Mouse (Mus musculus) thymus, postnatal 4 days (tissue): ENCODE measurements around the gene Fam171a2.
"Not testable (repeated sequence)": the region's sequence is repeated elsewhere in the genome, so short reads cannot be mapped to it uniquely, and the experiment has no call there.

Source experiments
- DNase-seq: peaks from one replicate; pipeline ENCODE4 v3.0.0; 2021

Gene Fam171a2

GRCm38 (mm10) chr11:102434406-102434805 lies 13.1 kb downstream of the Fam171a2 start:
- peak; percentile 89 for DNase-seq

DNA sequence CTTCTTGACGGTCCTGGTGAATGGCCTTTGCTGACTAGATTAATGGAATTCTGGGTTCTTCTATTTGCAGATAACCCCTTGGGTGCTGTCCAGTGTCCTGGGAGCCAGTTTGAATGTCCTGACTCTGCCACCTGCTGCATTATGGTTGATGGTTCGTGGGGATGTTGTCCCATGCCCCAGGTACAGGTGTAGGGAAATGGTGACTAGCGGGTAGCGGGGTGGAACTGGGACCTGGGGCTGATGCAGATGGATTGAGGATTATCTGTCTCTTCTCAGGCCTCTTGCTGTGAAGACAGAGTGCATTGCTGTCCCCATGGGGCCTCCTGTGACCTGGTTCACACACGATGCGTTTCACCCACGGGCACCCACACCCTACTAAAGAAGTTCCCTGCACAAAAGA lies 13.6 kb downstream of the Fam171a2 start:
- DNase-seq: no peak

DNA sequence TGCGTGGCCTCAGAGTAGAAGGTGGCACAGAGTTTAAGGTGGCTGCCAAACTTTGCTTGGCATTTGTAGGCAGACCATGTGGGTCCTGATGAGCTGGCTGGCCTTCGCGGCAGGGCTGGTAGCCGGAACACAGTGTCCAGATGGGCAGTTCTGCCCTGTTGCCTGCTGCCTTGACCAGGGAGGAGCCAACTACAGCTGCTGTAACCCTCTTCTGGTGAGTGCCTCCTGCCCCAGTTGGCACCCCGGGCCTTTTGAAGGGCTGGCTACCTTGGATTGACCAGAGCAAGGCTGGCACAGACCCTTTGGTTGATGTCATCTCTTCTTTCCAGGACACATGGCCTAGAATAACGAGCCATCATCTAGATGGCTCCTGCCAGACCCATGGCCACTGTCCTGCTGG lies 14.6 kb downstream of the Fam171a2 start:
- no peak for DNase-seq

DNA sequence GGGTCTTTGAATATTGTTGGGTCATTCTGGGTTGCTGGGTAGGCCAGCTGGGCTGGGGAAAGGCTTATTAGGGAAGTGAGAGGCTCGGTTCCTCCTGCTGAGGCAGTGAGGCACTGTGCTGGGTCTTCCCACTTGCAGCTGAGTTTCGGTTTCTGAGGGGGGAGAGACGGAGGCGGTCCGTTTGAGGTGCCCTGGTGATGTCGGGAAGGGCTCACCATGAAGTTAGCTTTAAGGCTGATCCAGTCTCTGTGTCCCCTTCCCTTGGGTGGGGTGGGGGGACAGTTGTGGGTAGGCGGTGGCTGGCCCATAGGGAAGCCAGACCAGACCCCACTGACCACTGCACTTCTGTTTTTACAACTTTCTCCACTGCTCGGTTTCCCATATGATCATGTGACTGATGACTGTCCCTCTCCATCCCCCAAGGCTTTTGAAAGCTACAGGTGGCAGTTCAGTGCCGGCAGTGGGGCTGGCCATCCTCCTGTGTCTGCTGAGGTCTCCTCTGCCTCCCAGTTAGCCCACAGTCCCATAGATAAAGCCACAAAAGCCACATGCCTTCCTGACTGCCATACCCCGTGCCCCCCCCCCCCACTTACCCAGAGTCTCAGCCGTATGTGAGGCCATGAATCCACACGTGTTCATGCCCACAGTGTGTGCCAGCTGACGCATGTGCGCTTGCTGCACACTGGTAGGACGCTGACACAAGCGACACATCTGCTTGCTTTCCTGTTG lies 15.2 kb downstream of the Fam171a2 start:
- DNase-seq: peak; percentile 24

DNA sequence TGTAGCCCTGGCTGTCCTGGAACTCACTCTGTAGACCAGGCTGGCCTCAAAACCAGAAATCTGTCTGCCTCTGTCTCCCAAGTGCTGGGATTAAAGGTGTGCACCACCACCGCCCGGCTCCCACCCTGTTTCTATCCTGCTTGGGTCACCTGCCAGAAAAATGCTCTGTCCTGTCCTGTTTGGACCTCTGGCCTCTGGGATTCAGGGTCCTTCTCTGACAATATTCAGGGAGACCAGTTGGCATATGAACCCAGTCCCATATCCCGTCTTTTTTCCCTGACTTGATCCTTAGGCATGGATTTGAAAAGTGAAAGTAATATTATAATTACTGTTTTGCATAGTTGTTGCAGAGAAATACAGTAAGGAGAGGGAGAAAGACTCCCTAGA lies 15.8 kb downstream of the Fam171a2 start:
- DNase-seq: no peak

GRCm38 (mm10) chr11:102431018-102431645 lies 16.4 kb downstream of the Fam171a2 start:
- peak; percentile 88 for DNase-seq

- DNase-seq: peak; percentile 66
These were observed 17.1 kb downstream of the Fam171a2 start, which contains the start of gene Grn for GRCm38 (mm10) chr11:102430121-102431017. Grn (plus strand) TSS chr11:102430315.

DNA sequence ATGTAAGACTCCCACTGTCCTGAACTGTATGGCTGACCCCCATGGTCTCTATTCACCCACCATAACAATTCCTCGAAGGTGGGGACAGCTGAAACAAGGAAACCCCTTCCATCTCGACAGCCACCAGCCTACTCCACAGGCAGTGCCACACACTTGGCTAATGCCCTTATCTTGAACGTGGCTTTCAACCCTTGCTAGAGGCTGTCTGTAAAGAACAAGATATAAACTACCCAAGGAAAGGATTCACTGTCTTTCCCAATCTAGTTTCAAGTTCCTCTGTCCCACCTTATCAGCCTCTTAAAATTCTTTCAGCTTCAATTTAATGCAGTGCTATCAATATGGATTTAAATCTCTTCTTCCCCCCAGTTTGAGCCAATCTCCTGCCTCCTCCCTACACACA lies 17.9 kb downstream of the Fam171a2 start:
- no peak for DNase-seq

DNA sequence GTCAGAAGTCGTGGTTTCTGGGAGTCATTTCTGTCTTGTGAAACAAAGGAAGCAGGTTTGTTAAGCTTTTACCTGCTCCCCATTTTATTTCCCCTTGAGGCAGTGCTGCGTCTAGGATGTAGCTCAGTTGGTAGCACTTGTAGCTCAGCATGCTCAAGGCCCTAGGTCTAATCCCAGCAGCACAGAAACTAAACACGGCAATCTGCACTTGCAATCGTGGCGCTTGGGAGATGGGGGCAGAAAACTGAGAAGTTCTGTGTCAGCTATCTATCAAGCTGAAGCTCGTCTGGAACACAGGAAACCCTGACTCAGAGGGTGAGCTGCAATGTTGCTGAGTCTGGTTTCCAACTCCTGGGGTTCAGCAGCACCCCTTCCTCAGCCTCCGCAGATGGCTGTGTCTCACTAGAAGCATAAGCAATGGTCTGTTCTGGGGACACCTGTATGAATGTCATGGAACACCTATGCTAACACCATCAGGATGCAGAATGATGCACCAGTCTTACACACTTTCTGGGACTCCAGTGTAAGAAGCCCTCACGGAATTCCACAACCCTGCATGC lies 18.4 kb downstream of the Fam171a2 start:
- no peak for DNase-seq

DNA sequence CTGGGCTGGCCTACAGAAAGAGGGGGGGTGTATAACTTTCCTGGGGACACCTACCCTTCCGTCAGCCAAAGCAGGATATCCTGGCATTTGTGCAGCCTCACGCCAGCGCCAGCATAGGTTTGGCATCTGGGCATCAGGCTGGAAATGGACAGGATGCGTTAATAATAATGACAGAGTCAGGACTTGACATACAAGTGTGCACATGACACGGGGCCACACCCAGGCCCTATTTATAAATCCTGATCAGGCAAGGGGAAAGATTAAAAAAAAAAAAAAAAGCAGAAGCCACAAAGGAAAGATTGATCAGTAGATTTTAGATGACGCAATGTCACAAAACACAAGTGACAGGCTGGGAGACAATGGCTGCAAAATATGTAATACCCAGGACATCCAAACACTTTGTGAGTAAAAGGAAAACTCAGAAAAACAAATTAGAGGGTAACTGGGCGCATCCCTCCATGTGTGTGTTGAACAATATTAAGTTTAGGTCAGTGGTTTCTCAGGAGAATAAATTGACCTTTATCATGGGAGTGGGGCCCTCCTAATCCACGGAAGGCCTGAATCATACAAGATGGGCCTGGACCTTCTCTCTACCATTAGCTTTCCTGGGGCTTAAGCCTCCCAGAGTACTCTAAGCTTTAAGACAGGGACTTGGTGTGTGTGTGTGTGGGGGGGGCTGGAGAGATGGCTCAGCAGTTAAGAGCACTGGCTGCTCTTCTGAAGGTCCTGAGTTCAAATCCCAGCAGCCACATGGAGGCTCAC lies 21.7 kb downstream of the Fam171a2 start:
- DNase-seq: no peak

DNA sequence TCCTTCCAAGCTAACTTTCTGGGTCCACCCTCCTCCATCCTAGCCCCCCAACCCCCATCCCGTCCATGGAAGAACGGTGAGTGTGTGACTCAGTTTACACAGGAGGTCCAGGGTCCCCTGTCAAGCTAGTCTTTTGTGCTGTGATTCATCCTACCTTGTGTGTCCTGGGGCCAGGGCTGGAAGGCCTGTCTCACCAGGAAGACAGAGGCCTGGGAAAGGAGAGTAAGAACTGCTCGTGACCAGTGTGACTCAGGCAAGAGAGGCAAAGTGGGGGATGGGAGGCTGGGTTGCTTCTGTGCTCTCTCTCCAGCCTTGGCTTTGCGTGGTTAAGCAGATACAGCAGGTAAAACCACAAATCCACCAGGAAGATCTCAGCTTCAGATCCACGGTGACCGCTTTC lies 22.8 kb downstream of the Fam171a2 start:
- DNase-seq: no peak

GRCm38 (mm10) chr11:102421559-102421958 lies 25.9 kb downstream of the Fam171a2 start:
- no peak for DNase-seq

- no peak for DNase-seq
These were observed 28.6 kb downstream of the Fam171a2 start for GRCm38 (mm10) chr11:102418887-102419286.

DNA sequence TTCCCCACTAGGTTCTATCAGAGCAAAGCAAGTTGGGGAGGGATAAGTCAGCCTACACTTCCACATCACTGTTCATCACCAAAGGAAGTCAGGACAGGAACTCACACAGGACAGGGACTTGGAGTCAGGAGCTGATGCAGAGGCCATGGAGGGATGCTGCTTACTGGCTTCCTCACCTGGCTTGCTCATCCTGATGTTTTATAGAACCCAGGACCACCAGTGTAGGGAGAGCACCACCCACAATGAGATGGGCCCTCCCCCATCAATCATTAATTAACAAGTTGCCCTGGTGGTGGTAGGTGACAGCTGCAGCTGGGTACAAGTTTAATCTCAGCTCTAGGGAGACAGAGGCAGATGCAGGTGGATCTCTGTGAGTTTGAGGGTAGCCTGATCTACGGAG lies 30.3 kb downstream of the Fam171a2 start:
- no peak for DNase-seq

GRCm38 (mm10) chr11:102415034-102415802 lies 32.3 kb downstream of the Fam171a2 start:
- DNase-seq: no peak

GRCm38 (mm10) chr11:102413059-102413458 lies 34.4 kb downstream of the Fam171a2 start:
- DNase-seq: no peak

GRCm38 (mm10) chr11:102411704-102412103 lies 35.8 kb downstream of the Fam171a2 start:
- peak; percentile 91 for DNase-seq

DNA sequence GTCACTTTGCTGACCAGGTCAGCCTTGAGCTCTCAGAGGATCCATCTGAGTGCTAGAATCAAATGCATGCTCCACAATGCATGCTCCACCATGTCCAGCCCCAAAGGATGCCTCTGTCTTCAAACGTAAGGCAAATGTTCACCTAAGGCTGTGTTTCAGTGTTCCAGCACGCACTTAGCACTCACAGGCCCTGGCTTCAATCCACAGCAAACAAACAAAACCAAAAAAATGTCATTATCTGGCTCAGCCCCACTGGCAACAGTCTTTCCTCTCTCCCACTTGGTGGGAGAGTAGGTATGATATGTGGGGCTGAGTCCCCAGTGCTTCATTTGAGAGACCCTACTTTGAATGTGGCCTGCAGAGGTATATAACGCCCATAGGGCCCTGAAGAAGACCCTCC lies 36.4 kb downstream of the Fam171a2 start:
- DNase-seq: no peak

GRCm38 (mm10) chr11:102410345-102410744 lies 37.1 kb downstream of the Fam171a2 start:
- not testable (repeated sequence) for DNase-seq

GRCm38 (mm10) chr11:102409795-102410330 lies 37.6 kb downstream of the Fam171a2 start:
- DNase-seq: no peak
